Mouse (Mus musculus): ENCODE data around the gene C1s1. TPM values are rescaled to one million over a fixed set of nuclear protein-coding genes. Genes with fewer than 3 reads are reported as not detected.
"Not testable (repeated sequence)": the region's sequence is repeated elsewhere in the genome, so short reads cannot be mapped to it uniquely, and the experiment has no call there.

Gene C1s1
- total and polyA plus RNA-seq, 3 experiments = 0.55 to 4.8 (median 1.3) TPM

GRCm38 (mm10) chr6:124544466-124544865 is 2.3 kb upstream of the C1s1 start:
- dilution Hi-C loops (cut with MboI; ENCODE audit: extremely low pct_ligation_motif_present, extremely low pct_unique_long_range_greater_than_20kb, low sequenced_read_pairs) (no loop called here), in situ Hi-C loops (cut with MboI; ENCODE audit: low pct_ligation_motif_present, low pct_unique_long_range_greater_than_20kb, low sequenced_read_pairs) (loop anchor here (10.0 kb wide), 1 partner anchor 70 kb away; no protein-coding TSS in a partner anchor)
- no peak overlapping the region for H3K27ac ChIP-seq (ENCODE audit: insufficient read depth, low read depth)
- no peak for DNase-seq (ENCODE audit: extremely low read depth)
- TF ChIP-seq TCF12 (IDR thresholded peaks at IDR 0.05; ENCODE audit: low read depth, low read length) (no peak), PAX5 (IDR thresholded peaks at IDR 0.05; ENCODE audit: low read length) (no peak), MAX (IDR thresholded peaks at IDR 0.05; ENCODE audit: low read length) (no peak), ZMIZ1 (IDR thresholded peaks at IDR 0.05; ENCODE audit: low read depth, low read length) (no peak), RAD21 (IDR thresholded peaks at IDR 0.05; ENCODE audit: low read depth, low read length) (peak; percentile 47), MYC (IDR thresholded peaks at IDR 0.05; ENCODE audit: low read depth, low read length) (no peak), CTCF (conservative IDR thresholded peaks at IDR 0.05 in 1 of 2, IDR thresholded peaks at IDR 0.05 in 1 of 2; ENCODE audit: low read depth in 2 of 2, low read length in 2 of 2) (peak in 1 of 2 experiments; percentile 59; a peak in 2 of 4 replicates), ZNF384 (IDR thresholded peaks at IDR 0.05; ENCODE audit: low read depth, low read length) (peak; percentile 64), SMC3 (IDR thresholded peaks at IDR 0.05; ENCODE audit: low read depth, low read length) (peak; percentile 19)
- no peaks in the 10 kb centered on the region for H3K36me3 ChIP-seq (replicated peaks in 1 of 2; ENCODE audit: control insufficient read depth in 1 of 2, insufficient read depth in 1 of 2, low read length in 1 of 2)
- H3K9ac ChIP-seq (ENCODE audit: insufficient read depth, low read depth) = no peak overlapping the region
- H3K9me3 ChIP-seq (replicated peaks; ENCODE audit: low read length) = no peaks in the 10 kb centered on the region
- H3K4me2 ChIP-seq (ENCODE audit: insufficient read depth, low read depth, poor library complexity, severe bottlenecking) = no peak overlapping the region
- H3K27me3 ChIP-seq (replicated peaks) = no peaks in the 10 kb centered on the region
- peaks cover 2 to 9% of the 10 kb centered on the region in 2 experiments; a peak in 1 of 4 replicates for H3K4me1 ChIP-seq (ENCODE audit: control insufficient read depth in 1 of 2, insufficient read depth in 2 of 2)
- no peaks in the 10 kb centered on the region for H3K79me2 ChIP-seq (replicated peaks; ENCODE audit: control insufficient read depth, extremely low read depth, insufficient read depth, poor library complexity, severe bottlenecking)
- no peak overlapping the region for H3K4me3 ChIP-seq (replicated peaks in 1 of 3; ENCODE audit: low read depth in 2 of 3, low read length in 2 of 3, poor library complexity in 1 of 3)

- H3K79me2 ChIP-seq (replicated peaks; ENCODE audit: control insufficient read depth, extremely low read depth, insufficient read depth, poor library complexity, severe bottlenecking); H3K4me2 ChIP-seq (ENCODE audit: insufficient read depth, low read depth, poor library complexity, severe bottlenecking); H3K27me3 ChIP-seq (replicated peaks); H3K27ac ChIP-seq (ENCODE audit: insufficient read depth, low read depth); H3K9ac ChIP-seq (ENCODE audit: insufficient read depth, low read depth); dilution Hi-C loops (cut with MboI; ENCODE audit: extremely low pct_ligation_motif_present, extremely low pct_unique_long_range_greater_than_20kb, low sequenced_read_pairs); H3K9me3 ChIP-seq (replicated peaks; ENCODE audit: low read length); H3K4me3 ChIP-seq (replicated peaks in 1 of 3; ENCODE audit: low read depth in 2 of 3, low read length in 2 of 3, poor library complexity in 1 of 3); H3K36me3 ChIP-seq (replicated peaks in 1 of 2; ENCODE audit: control insufficient read depth in 1 of 2, insufficient read depth in 1 of 2, low read length in 1 of 2); DNase-seq (ENCODE audit: extremely low read depth); H3K4me1 ChIP-seq (ENCODE audit: control insufficient read depth in 1 of 2, insufficient read depth in 2 of 2): not testable (repeated sequence)
- in situ Hi-C loops (cut with MboI; ENCODE audit: low pct_ligation_motif_present, low pct_unique_long_range_greater_than_20kb, low sequenced_read_pairs) = loop anchor here (10.0 kb wide), 1 partner anchor 66 kb away; no protein-coding TSS in a partner anchor
These were observed 983 bp downstream of the C1s1 start for GRCm38 (mm10) chr6:124541176-124541575.

DNA sequence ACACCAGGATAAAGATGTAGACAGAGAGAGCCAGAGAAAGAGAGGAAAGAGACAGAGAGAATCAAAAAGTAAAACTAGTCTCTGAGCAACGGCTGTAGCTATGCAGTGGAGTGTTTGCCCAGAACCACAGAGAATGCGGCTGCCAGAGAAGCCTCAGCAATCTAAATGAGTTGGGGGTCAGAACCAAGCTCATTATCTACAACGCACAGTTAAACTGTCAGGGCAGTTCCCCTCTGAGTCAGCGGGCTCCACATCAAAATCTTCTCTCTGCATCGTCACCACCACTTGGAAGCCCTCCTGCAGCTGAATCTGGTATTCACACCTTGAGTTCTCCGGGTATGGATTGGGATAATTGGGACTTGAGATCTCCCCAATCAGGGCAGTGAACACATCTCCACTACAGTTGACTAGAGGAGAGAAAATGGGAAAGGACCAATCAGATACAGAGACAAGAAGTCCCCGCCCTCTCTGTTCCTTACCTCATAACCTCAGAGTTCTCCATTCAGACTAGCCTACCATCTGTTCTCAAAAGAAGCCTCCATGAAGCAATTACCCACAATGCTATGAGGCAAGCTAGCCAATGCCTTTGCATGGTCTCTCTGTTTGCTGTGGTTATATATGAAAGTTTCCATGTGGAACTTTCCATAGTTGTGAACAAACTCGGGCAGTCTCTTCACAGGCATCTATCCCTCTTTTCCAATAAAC is 5.9 kb downstream of the C1s1 start:
- H3K4me1 ChIP-seq (ENCODE audit: control insufficient read depth in 1 of 2, insufficient read depth in 2 of 2); in situ Hi-C loops (cut with MboI; ENCODE audit: low pct_ligation_motif_present, low pct_unique_long_range_greater_than_20kb, low sequenced_read_pairs); dilution Hi-C loops (cut with MboI; ENCODE audit: extremely low pct_ligation_motif_present, extremely low pct_unique_long_range_greater_than_20kb, low sequenced_read_pairs); H3K36me3 ChIP-seq (replicated peaks in 1 of 2; ENCODE audit: control insufficient read depth in 1 of 2, insufficient read depth in 1 of 2, low read length in 1 of 2); H3K79me2 ChIP-seq (replicated peaks; ENCODE audit: control insufficient read depth, extremely low read depth, insufficient read depth, poor library complexity, severe bottlenecking); H3K4me3 ChIP-seq (replicated peaks in 1 of 3; ENCODE audit: low read depth in 2 of 3, low read length in 2 of 3, poor library complexity in 1 of 3); H3K27me3 ChIP-seq (replicated peaks); H3K27ac ChIP-seq (ENCODE audit: insufficient read depth, low read depth); H3K9ac ChIP-seq (ENCODE audit: insufficient read depth, low read depth); H3K9me3 ChIP-seq (replicated peaks; ENCODE audit: low read length): not testable (repeated sequence)
- TF ChIP-seq EP300 (IDR thresholded peaks at IDR 0.05; ENCODE audit: low read length) (peak; percentile 46; the same call in 1 of the 2 replicates), IRF4 (IDR thresholded peaks at IDR 0.05; ENCODE audit: low read depth, low read length) (0 out of 2 replicates have a peak, but pooled peaks have one; percentile 17)
- peak overlapping the region; percentile 5; the same call in 1 of the 2 replicates for H3K4me2 ChIP-seq (ENCODE audit: insufficient read depth, low read depth, poor library complexity, severe bottlenecking)
- DNase-seq (ENCODE audit: extremely low read depth) = peak; percentile 42

Data from CH12.LX (cell line).